Mouse (Mus musculus): ENCODE results near the gene A930004D18Rik. TPM values are rescaled to one million over a fixed set of nuclear protein-coding genes. Genes with fewer than 3 reads are reported as not detected.

The A930004D18Rik gene
- polyA plus RNA-seq, 1 experiment from 2014 or later: 7.6 TPM

GRCm38 (mm10) chr2:18026116-18026947 lies 11.2 kb downstream of the A930004D18Rik start:
- no peaks in the 10 kb centered on the region for H3K27me3 ChIP-seq (ENCODE audit: control insufficient read depth, insufficient read depth, low read length)
- WGBS: under 1% methylated on average over 44 of the region's 44 CpGs
- peak; percentile 21 for ATAC-seq (ENCODE audit: insufficient read depth, low FRiP score, low TSS enrichment)
- H3K4me2 ChIP-seq (ENCODE audit: low read depth): peak overlapping the region; percentile 97
- H3K4me3 ChIP-seq (ENCODE audit: low read depth, low read length): peak overlapping the region; percentile 48
- peak; percentile 76 for DNase-seq (ENCODE audit: low spot score)
- H3K27ac ChIP-seq (ENCODE audit: low read depth, low read length): peak overlapping the region; percentile 31; the same call in 1 of the 2 replicates
- H3K9ac ChIP-seq (ENCODE audit: low read length): peak overlapping the region; percentile 68
- H3K9me3 ChIP-seq (ENCODE audit: control insufficient read depth, low read length): no peaks in the 10 kb centered on the region
- peaks cover 7% of the 10 kb centered on the region; the same call in 1 of the 2 replicates for H3K4me1 ChIP-seq (ENCODE audit: control insufficient read depth, insufficient read depth, low read length)
- H3K36me3 ChIP-seq (ENCODE audit: control insufficient read depth, insufficient read depth, low read length): no peaks in the 10 kb centered on the region

- Histone ChIP-seq H3K27me3 (ENCODE audit: control insufficient read depth, insufficient read depth, low read length) (no peaks in the 10 kb centered on the region), H3K27ac (ENCODE audit: low read depth, low read length) (0 out of 2 replicates have a peak overlapping the region, but pooled peaks have one; percentile 31), H3K9ac (ENCODE audit: low read length) (peak overlapping the region; percentile 68), H3K4me2 (ENCODE audit: low read depth) (peak overlapping the region; percentile 97), H3K36me3 (ENCODE audit: control insufficient read depth, insufficient read depth, low read length) (no peaks in the 10 kb centered on the region), H3K9me3 (ENCODE audit: control insufficient read depth, low read length) (no peaks in the 10 kb centered on the region), H3K4me1 (ENCODE audit: control insufficient read depth, insufficient read depth, low read length) (peaks cover 6% of the 10 kb centered on the region; the same call in 1 of the 2 replicates), H3K4me3 (ENCODE audit: low read depth, low read length) (peak overlapping the region; percentile 48)
- DNase-seq (ENCODE audit: low spot score) (no peak), ATAC-seq (ENCODE audit: insufficient read depth, low FRiP score, low TSS enrichment) (no peak)
- 3% methylated on average over 14 of the region's 14 CpGs for WGBS
Measured at GRCm38 (mm10) chr2:18025781-18026115, 11.8 kb downstream of the A930004D18Rik start.

- WGBS: 46% methylated on average over 5 of the region's 5 CpGs
- H3K4me2 ChIP-seq (ENCODE audit: low read depth): peak overlapping the region; percentile 97
- no peak overlapping the region for H3K27ac ChIP-seq (ENCODE audit: low read depth, low read length)
- no peak for ATAC-seq (ENCODE audit: insufficient read depth, low FRiP score, low TSS enrichment)
- no peaks in the 10 kb centered on the region for H3K27me3 ChIP-seq (ENCODE audit: control insufficient read depth, insufficient read depth, low read length)
- no peaks in the 10 kb centered on the region for H3K36me3 ChIP-seq (ENCODE audit: control insufficient read depth, insufficient read depth, low read length)
- no peak overlapping the region for H3K4me3 ChIP-seq (ENCODE audit: low read depth, low read length)
- peaks cover under 1% of the 10 kb centered on the region; the same call in 1 of the 2 replicates for H3K4me1 ChIP-seq (ENCODE audit: control insufficient read depth, insufficient read depth, low read length)
- no peak overlapping the region for H3K9ac ChIP-seq (ENCODE audit: low read length)
- H3K9me3 ChIP-seq (ENCODE audit: control insufficient read depth, low read length): no peaks in the 10 kb centered on the region
- no peak for DNase-seq (ENCODE audit: low spot score)
Measured at GRCm38 (mm10) chr2:18025116-18025515, 12.4 kb downstream of the A930004D18Rik start.

DNA sequence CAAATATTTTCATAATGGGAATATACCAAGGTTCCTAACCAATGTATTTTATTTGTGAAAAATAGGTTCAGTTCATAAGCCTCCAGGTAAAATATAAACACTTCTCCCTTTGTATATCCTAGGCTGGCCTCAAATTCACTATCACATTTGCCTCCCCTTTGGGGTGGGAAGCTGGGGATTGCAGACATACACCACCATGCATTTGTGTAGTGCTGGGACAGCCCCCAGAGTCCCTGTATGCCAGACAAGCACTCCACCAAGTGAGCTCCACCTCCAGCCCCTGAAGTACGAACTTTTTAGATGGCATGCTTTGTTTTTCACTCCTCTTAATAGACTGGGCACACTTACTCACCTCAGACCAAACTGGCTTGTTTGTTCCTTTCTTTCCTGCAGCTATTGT lies 14.7 kb downstream of the A930004D18Rik start:
- no peak overlapping the region for H3K4me3 ChIP-seq (ENCODE audit: low read depth, low read length)
- H3K36me3 ChIP-seq (ENCODE audit: control insufficient read depth, insufficient read depth, low read length): no peaks in the 10 kb centered on the region
- no peak for ATAC-seq (ENCODE audit: insufficient read depth, low FRiP score, low TSS enrichment)
- no peak overlapping the region for H3K27ac ChIP-seq (ENCODE audit: low read depth, low read length)
- no peak overlapping the region for H3K9ac ChIP-seq (ENCODE audit: low read length)
- no peaks in the 10 kb centered on the region; the same call in 1 of the 2 replicates for H3K4me1 ChIP-seq (ENCODE audit: control insufficient read depth, insufficient read depth, low read length)
- DNase-seq (ENCODE audit: low spot score): no peak
- 66% methylated on average over 1 of the region's 1 CpGs for WGBS
- no peaks in the 10 kb centered on the region for H3K9me3 ChIP-seq (ENCODE audit: control insufficient read depth, low read length)
- H3K4me2 ChIP-seq (ENCODE audit: low read depth): no peak overlapping the region
- H3K27me3 ChIP-seq (ENCODE audit: control insufficient read depth, insufficient read depth, low read length): no peaks in the 10 kb centered on the region

DNA sequence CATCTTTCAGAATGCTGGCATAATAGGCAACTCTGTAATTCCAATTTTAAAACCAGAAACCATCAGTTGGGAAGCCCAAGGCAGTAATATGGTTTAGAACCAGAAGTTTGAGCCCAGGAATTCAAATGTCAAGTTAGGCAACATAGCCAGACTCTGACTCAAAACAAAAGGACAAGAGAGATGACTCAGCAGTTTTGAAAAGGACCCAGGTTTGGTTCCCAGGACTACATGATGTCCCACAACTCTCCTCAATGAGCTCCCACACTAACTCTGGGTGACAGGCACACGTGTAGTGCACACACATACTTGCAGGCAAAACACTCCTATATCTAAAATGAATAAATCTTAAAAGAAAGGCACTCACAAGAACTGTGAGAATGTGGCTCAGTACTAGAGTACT lies 18.4 kb downstream of the A930004D18Rik start:
- no peak for ATAC-seq (ENCODE audit: insufficient read depth, low FRiP score, low TSS enrichment)
- Histone ChIP-seq H3K4me3 (ENCODE audit: low read depth, low read length) (no peak overlapping the region), H3K9ac (ENCODE audit: low read length) (no peak overlapping the region), H3K9me3 (ENCODE audit: control insufficient read depth, low read length) (no peaks in the 10 kb centered on the region), H3K27ac (ENCODE audit: low read depth, low read length) (no peak overlapping the region), H3K36me3 (ENCODE audit: control insufficient read depth, insufficient read depth, low read length) (no peaks in the 10 kb centered on the region), H3K4me1 (ENCODE audit: control insufficient read depth, insufficient read depth, low read length) (no peaks in the 10 kb centered on the region), H3K4me2 (ENCODE audit: low read depth) (no peak overlapping the region), H3K27me3 (ENCODE audit: control insufficient read depth, insufficient read depth, low read length) (no peaks in the 10 kb centered on the region)
- 73% methylated on average over 1 of the region's 1 CpGs for WGBS
- no peak for DNase-seq (ENCODE audit: low spot score)

GRCm38 (mm10) chr2:18017321-18017720 lies 20.2 kb downstream of the A930004D18Rik start:
- Histone ChIP-seq H3K36me3 (ENCODE audit: control insufficient read depth, insufficient read depth, low read length) (no peaks in the 10 kb centered on the region), H3K9ac (ENCODE audit: low read length) (no peak overlapping the region), H3K9me3 (ENCODE audit: control insufficient read depth, low read length) (no peaks in the 10 kb centered on the region), H3K4me1 (ENCODE audit: control insufficient read depth, insufficient read depth, low read length) (no peaks in the 10 kb centered on the region), H3K4me2 (ENCODE audit: low read depth) (no peak overlapping the region), H3K27ac (ENCODE audit: low read depth, low read length) (no peak overlapping the region), H3K27me3 (ENCODE audit: control insufficient read depth, insufficient read depth, low read length) (no peaks in the 10 kb centered on the region), H3K4me3 (ENCODE audit: low read depth, low read length) (no peak overlapping the region)
- WGBS: 91% methylated on average over 6 of the region's 6 CpGs
- ATAC-seq (ENCODE audit: insufficient read depth, low FRiP score, low TSS enrichment) (no peak), DNase-seq (ENCODE audit: low spot score) (no peak)

- H3K36me3 ChIP-seq (ENCODE audit: control insufficient read depth, insufficient read depth, low read length): no peaks in the 10 kb centered on the region
- ATAC-seq (ENCODE audit: insufficient read depth, low FRiP score, low TSS enrichment) (no peak), DNase-seq (ENCODE audit: low spot score) (no peak)
- H3K9ac ChIP-seq (ENCODE audit: low read length): no peak overlapping the region
- 100% methylated on average over 1 of the region's 1 CpGs for whole genome bisulfite sequencing
- no peak overlapping the region for H3K4me3 ChIP-seq (ENCODE audit: low read depth, low read length)
- H3K27me3 ChIP-seq (ENCODE audit: control insufficient read depth, insufficient read depth, low read length): no peaks in the 10 kb centered on the region
- no peaks in the 10 kb centered on the region for H3K4me1 ChIP-seq (ENCODE audit: control insufficient read depth, insufficient read depth, low read length)
- H3K27ac ChIP-seq (ENCODE audit: low read depth, low read length): no peak overlapping the region
- no peaks in the 10 kb centered on the region for H3K9me3 ChIP-seq (ENCODE audit: control insufficient read depth, low read length)
- H3K4me2 ChIP-seq (ENCODE audit: low read depth): no peak overlapping the region
Measured at GRCm38 (mm10) chr2:18016639-18017038, 20.9 kb downstream of the A930004D18Rik start.

- no peak for DNase-seq (ENCODE audit: low spot score)
- H3K4me2 ChIP-seq (ENCODE audit: low read depth): no peak overlapping the region
Measured at GRCm38 (mm10) chr2:18015581-18015980, 22.0 kb downstream of the A930004D18Rik start.

DNA sequence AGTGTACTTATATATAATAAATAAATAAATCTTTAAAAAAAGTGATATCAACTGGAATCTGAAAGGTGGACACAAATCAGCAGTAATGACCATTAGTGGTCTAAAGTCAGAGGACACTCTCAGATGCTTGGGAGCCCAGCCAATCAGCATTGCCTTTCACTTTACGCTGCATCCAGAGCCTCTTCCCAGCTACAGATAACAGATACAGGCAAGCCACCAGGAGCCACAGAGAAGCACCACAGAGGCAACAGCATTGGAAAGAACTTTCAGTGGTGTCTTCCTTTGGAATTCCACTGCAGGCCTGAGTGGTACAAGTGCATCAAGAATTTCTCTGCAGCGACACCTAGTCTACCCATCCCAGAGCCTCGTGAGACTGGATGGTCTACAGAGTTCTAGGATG lies 24.7 kb downstream of the A930004D18Rik start:
- DNase-seq (ENCODE audit: low spot score) (no peak), ATAC-seq (ENCODE audit: insufficient read depth, low FRiP score, low TSS enrichment) (no peak)
- WGBS: 89% methylated on average over 3 of the region's 3 CpGs
- Histone ChIP-seq H3K9ac (ENCODE audit: low read length) (no peak overlapping the region), H3K4me3 (ENCODE audit: low read depth, low read length) (no peak overlapping the region), H3K4me1 (ENCODE audit: control insufficient read depth, insufficient read depth, low read length) (no peaks in the 10 kb centered on the region), H3K9me3 (ENCODE audit: control insufficient read depth, low read length) (no peaks in the 10 kb centered on the region), H3K4me2 (ENCODE audit: low read depth) (no peak overlapping the region), H3K36me3 (ENCODE audit: control insufficient read depth, insufficient read depth, low read length) (no peaks in the 10 kb centered on the region), H3K27me3 (ENCODE audit: control insufficient read depth, insufficient read depth, low read length) (no peaks in the 10 kb centered on the region), H3K27ac (ENCODE audit: low read depth, low read length) (no peak overlapping the region)

More at GRCm38 (mm10) chr2:18015581-18015980, 22.0 kb downstream of the A930004D18Rik start:
- Histone ChIP-seq H3K27ac (ENCODE audit: low read depth, low read length) (no peak overlapping the region), H3K4me1 (ENCODE audit: control insufficient read depth, insufficient read depth, low read length) (no peaks in the 10 kb centered on the region), H3K9me3 (ENCODE audit: control insufficient read depth, low read length) (no peaks in the 10 kb centered on the region), H3K36me3 (ENCODE audit: control insufficient read depth, insufficient read depth, low read length) (no peaks in the 10 kb centered on the region), H3K9ac (ENCODE audit: low read length) (no peak overlapping the region), H3K27me3 (ENCODE audit: control insufficient read depth, insufficient read depth, low read length) (no peaks in the 10 kb centered on the region), H3K4me3 (ENCODE audit: low read depth, low read length) (no peak overlapping the region)
- no peak for ATAC-seq (ENCODE audit: insufficient read depth, low FRiP score, low TSS enrichment)
- WGBS: 65% methylated on average over 3 of the region's 3 CpGs
